ENCODE assay signal across 8 mouse cellular contexts in the genomic region with DNA sequence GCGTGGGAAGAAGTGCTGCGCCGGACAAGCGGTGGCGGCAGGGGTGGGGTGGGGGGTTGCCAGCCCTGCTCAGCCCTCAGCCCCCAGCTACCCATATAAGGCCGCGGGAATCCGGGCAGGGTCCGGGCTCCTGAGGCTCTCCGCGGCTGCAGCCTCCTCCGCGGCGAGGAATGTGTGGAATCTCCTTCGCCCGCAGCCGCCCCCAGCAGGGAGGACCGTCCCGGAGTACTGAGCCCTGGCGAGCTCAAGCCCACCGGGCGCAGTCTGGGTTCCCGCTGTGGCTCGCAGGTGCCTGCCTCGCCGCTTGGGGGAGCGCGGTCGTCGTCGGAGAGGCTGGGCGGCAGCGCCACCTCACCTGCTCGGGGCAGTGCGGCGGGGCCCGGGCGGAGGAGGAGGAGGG. TPM values are rescaled to one million over a fixed set of nuclear protein-coding genes. Genes with fewer than 3 reads are reported as not detected.
DNase-seq lines count a peak whose midpoint lies in the region; ATAC-seq lines count a peak whose summit lies in the region.

No protein-coding gene starts in this region.

- peak; percentile 93 for ATAC-seq in intestine, embryonic 15.5 days
- peak; percentile 81 for ATAC-seq in limb, embryonic 12.5 days (ENCODE audit: insufficient number of reproducible peaks, insufficient read depth, low FRiP score, low TSS enrichment, low read depth)
- ATAC-seq in midbrain, embryonic 13.5 days, result peak; percentile 80

- no peaks in the 10 kb centered on the region for H3K36me3 ChIP-seq in intestine, embryonic 15.5 days
- no peaks in the 10 kb centered on the region for H3K36me3 ChIP-seq in limb, embryonic 12.5 days
- H3K36me3 ChIP-seq in midbrain, embryonic 13.5 days, result no peaks in the 10 kb centered on the region

- peaks cover 14% of the 10 kb centered on the region for H3K4me1 ChIP-seq in intestine, embryonic 15.5 days (replicated peaks)
- H3K4me1 ChIP-seq in limb, embryonic 12.5 days (replicated peaks), result peaks cover 8% of the 10 kb centered on the region
- H3K4me1 ChIP-seq in midbrain, embryonic 13.5 days (replicated peaks), result peaks cover 10% of the 10 kb centered on the region; the same call in 1 of the 2 replicates

- under 1% methylated on average over 31 of the region's 38 CpGs for WGBS in intestine, embryonic 15.5 days
- WGBS in limb, embryonic 12.5 days, result 2% methylated on average over 31 of the region's 38 CpGs
- under 1% methylated on average over 26 of the region's 38 CpGs for WGBS in midbrain, embryonic 13.5 days

- peak overlapping the region; percentile 79 for H3K4me3 ChIP-seq in intestine, embryonic 15.5 days (replicated peaks)
- H3K4me3 ChIP-seq in limb, embryonic 12.5 days (replicated peaks), result peak overlapping the region; percentile 61
- H3K4me3 ChIP-seq in midbrain, embryonic 13.5 days (replicated peaks), result peak overlapping the region; percentile 48

- H3K9me3 ChIP-seq in intestine, embryonic 15.5 days, result no peaks in the 10 kb centered on the region
- H3K9me3 ChIP-seq in limb, embryonic 12.5 days, result no peaks in the 10 kb centered on the region
- H3K9me3 ChIP-seq in midbrain, embryonic 13.5 days, result no peaks in the 10 kb centered on the region

- H3K4me2 ChIP-seq in intestine, embryonic 15.5 days (replicated peaks), result peak overlapping the region; percentile 88
- H3K4me2 ChIP-seq in limb, embryonic 12.5 days, result peak overlapping the region; percentile 78
- peak overlapping the region; percentile 73 for H3K4me2 ChIP-seq in midbrain, embryonic 13.5 days (replicated peaks)

- DNase-seq in layer of hippocampus, adult 11-12 months (ENCODE audit: low spot score), result peak; percentile 74
- DNase-seq in layer of hippocampus, adult 9-10 months (ENCODE audit: low spot score), result no peak
- peak; percentile 82 for DNase-seq in embryo, embryonic 10.5 days (ENCODE audit: low spot score)
- DNase-seq in gastrocnemius, postnatal 4 days (ENCODE audit: low spot score in 2 of 2), result peak; percentile 75 to 81
- peak; percentile 51 for DNase-seq in spleen, adult 12 weeks (ENCODE audit: low spot score)

- H3K27ac ChIP-seq in intestine, embryonic 15.5 days, result peak overlapping the region; percentile 64; the same call in 1 of the 2 replicates
- no peak overlapping the region for H3K27ac ChIP-seq in limb, embryonic 12.5 days
- no peak overlapping the region for H3K27ac ChIP-seq in midbrain, embryonic 13.5 days

- H3K9ac ChIP-seq in intestine, embryonic 15.5 days, result peak overlapping the region; percentile 68
- H3K9ac ChIP-seq in limb, embryonic 12.5 days (replicated peaks), result peak overlapping the region; percentile 50; the same call in 1 of the 2 replicates
- peak overlapping the region; percentile 46; the same call in 1 of the 2 replicates for H3K9ac ChIP-seq in midbrain, embryonic 13.5 days (replicated peaks)

- no peaks in the 10 kb centered on the region for H3K27me3 ChIP-seq in intestine, embryonic 15.5 days (replicated peaks)
- H3K27me3 ChIP-seq in limb, embryonic 12.5 days, result peaks cover 60% of the 10 kb centered on the region
- H3K27me3 ChIP-seq in midbrain, embryonic 13.5 days, result peaks cover 50% of the 10 kb centered on the region

RNA-seq across cellular contexts. Expression of a gene that starts 0.3 kb away (rescaled TPM):
- total RNA-seq in gastrocnemius, postnatal 4 days (2021), result 10 to 100 TPM; 31.6 to 39.0 TPM
- 4.8 and 4.9 TPM in 2 replicates for polyA plus RNA-seq in intestine, embryonic 15.5 days (2015; fragmentation: Nextera tagmentation; extraction: Ambion mirVana)
- 0.92 and 1.2 TPM in 2 replicates for polyA plus RNA-seq in limb, embryonic 12.5 days (2016; fragmentation: Nextera tagmentation; extraction: Ambion mirVana)
- 0.28 and 0.36 TPM in 2 replicates for polyA plus RNA-seq in midbrain, embryonic 13.5 days (2015; fragmentation: Nextera tagmentation; extraction: Ambion mirVana)
